Mouse (Mus musculus): ENCODE results near the gene Olfr1246. TPM values are rescaled to one million over a fixed set of nuclear protein-coding genes. Genes with fewer than 3 reads are reported as not detected.
"Not testable (repeated sequence)": the region's sequence is repeated elsewhere in the genome, so short reads cannot be mapped to it uniquely, and the experiment has no call there.

Olfr1246 gene
- 0.12 and 0.35 TPM in 2 replicates for total RNA-seq (2017)

DNA sequence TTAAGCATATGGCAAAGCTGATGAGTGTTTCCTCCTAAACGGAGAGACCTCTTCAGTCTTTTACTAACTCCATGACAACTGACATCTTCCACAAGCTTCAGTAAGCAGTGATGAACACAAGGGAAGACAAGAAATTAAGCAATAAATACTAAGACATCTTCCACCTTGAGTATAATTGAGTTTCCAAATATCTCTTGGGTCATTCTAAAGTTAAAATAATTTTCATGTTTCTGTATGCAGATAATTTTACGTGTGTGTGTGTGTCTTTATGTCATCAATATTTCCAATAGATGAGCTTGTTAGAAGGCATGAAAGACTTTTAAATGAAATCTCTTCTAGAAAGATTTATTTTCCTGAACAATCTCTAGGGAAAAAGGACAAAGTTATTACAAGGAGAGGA lies at the start of gene Olfr1246:
Gene Olfr1246 (minus strand): TSS at position 101 of the 400 bp plus-strand sequence.
- ATAC-seq (ENCODE audit: extremely low read depth, insufficient number of reproducible peaks, low FRiP score, poor library complexity, severe bottlenecking): no peak

GRCm38 (mm10) chr2:89634883-89635282 lies 41.9 kb upstream of the Olfr1246 start, which contains the start of gene Olfr1249:
TSS of gene Olfr1249 (minus strand) at chr2:89634983.
- no peak for ATAC-seq (ENCODE audit: extremely low read depth, insufficient number of reproducible peaks, low FRiP score, poor library complexity, severe bottlenecking)

DNA sequence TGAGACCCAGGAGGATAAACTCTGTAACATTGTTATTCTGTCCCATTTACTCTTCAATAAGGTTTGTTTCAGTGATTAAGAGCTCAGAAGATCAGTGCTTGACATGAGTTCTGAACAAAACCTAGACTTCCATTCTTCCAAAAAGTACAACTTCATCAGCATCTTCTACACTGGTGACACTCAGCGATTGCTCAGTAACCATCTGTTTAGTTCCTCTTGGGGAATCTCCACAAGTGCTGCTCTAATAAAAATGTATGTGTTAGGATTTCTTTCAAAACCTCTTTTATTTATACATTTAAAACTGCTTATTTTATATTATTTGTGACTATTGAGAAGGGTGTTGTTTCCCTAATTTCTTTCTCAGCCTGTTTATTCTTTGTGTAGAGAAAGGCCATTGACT lies 25.2 kb upstream of the Olfr1246 start, which contains the start of gene Olfr1248:
Gene Olfr1248 (minus strand): TSS at position 101 of the 400 bp plus-strand sequence.
- ATAC-seq (ENCODE audit: extremely low read depth, insufficient number of reproducible peaks, low FRiP score, poor library complexity, severe bottlenecking): not testable (repeated sequence)

- no peak for ATAC-seq (ENCODE audit: extremely low read depth, insufficient number of reproducible peaks, low FRiP score, poor library complexity, severe bottlenecking)
Observed at GRCm38 (mm10) chr2:89614030-89614429, 21.1 kb upstream of the Olfr1246 start, which contains the start of gene Olfr1247. TSS of gene Olfr1247 (minus strand) at chr2:89614130.

DNA sequence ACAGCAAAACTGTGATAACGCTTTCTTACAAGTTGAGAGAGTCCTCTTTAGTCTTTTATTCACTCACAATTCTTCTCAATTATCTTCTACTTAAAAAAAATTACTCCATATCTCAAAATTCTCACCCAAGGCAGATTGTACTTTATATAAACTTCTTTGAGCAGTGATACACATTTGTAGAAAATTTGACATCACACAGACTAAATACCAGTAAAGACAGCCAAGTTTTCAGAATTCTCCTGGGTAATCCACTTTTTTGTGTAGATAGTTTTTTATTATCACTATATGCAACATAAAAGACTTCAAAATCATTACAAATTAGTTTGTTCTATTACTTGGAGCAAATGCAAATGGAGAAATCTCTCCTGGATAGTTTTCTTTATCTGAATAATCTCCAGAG lies 14.6 kb downstream of the Olfr1246 start, which contains the start of gene Olfr1245:
Gene Olfr1245 (minus strand): TSS at position 101 of the 400 bp plus-strand sequence.
- no peak for ATAC-seq (ENCODE audit: extremely low read depth, insufficient number of reproducible peaks, low FRiP score, poor library complexity, severe bottlenecking)

DNA sequence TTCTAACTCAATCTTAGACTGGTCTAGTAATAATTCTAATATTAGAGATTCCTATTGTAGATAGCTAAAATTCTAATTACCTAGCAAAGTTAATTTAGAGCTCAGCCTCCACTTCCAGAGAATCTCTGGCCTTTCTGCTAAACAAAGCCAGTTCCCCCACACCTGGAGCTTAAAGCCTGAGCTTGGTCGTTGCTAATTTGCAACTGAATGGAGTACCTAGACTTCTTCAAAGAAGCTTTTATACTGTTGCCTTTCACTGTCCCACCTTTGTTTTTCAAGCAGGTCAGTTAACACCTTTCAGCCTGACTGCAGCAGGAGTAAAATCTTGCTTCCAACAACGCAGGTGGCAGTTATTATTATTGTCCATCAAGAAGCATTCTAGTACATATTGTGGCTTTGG lies 30.3 kb downstream of the Olfr1246 start:
- not testable (repeated sequence) for ATAC-seq (ENCODE audit: extremely low read depth, insufficient number of reproducible peaks, low FRiP score, poor library complexity, severe bottlenecking)

- ATAC-seq (ENCODE audit: extremely low read depth, insufficient number of reproducible peaks, low FRiP score, poor library complexity, severe bottlenecking): no peak
Observed at GRCm38 (mm10) chr2:89544516-89544915, 48.4 kb downstream of the Olfr1246 start.

- no peak for ATAC-seq (ENCODE audit: extremely low read depth, insufficient number of reproducible peaks, low FRiP score, poor library complexity, severe bottlenecking)
Observed at GRCm38 (mm10) chr2:89539923-89540322, 53.0 kb downstream of the Olfr1246 start.

Other genes starting within 250 kb of the Olfr1246 start
- gene Olfr1234, start 228.3 kb downstream of the Olfr1246 start, total RNA-seq (2017): 0.23 TPM in 1 of 2 replicates, not detected in the other
- gene Olfr1238, start 183.5 kb downstream of the Olfr1246 start, total RNA-seq (2017): not detected in 2 replicates
- not detected in 2 replicates for gene Olfr1239, start 172.8 kb downstream of the Olfr1246 start, total RNA-seq (2017)
- not detected in 2 replicates for gene Olfr1240, start 150.2 kb downstream of the Olfr1246 start, total RNA-seq (2017)
- gene Olfr1241, start 106.0 kb downstream of the Olfr1246 start, total RNA-seq (2017): not detected in 2 replicates
- not detected in 2 replicates for gene Olfr1242, start 94.8 kb downstream of the Olfr1246 start, total RNA-seq (2017)
- gene Olfr1243, start 61.7 kb downstream of the Olfr1246 start, total RNA-seq (2017): not detected in 2 replicates
- not detected in 2 replicates for gene Olfr1245, start 14.7 kb downstream of the Olfr1246 start, total RNA-seq (2017)
- 0.12 TPM in 1 of 2 replicates, not detected in the other for gene Olfr1247, start 21.0 kb upstream of the Olfr1246 start, total RNA-seq (2017)
- not detected in 2 replicates for gene Olfr1248, start 25.1 kb upstream of the Olfr1246 start, total RNA-seq (2017)
- gene Olfr1249, start 41.8 kb upstream of the Olfr1246 start, total RNA-seq (2017): not detected in 2 replicates
- gene Olfr1250, start 68.3 kb upstream of the Olfr1246 start, total RNA-seq (2017): 0.35 TPM in 1 of 2 replicates, not detected in the other
- not detected in 2 replicates for gene Olfr1251, start 78.8 kb upstream of the Olfr1246 start, total RNA-seq (2017)
- 0.23 TPM in 1 of 2 replicates, not detected in the other for gene Olfr1252, start 131.9 kb upstream of the Olfr1246 start, total RNA-seq (2017)
- gene Olfr1253, start 163.9 kb upstream of the Olfr1246 start, total RNA-seq (2017): 0.12 TPM in 1 of 2 replicates, not detected in the other
- not detected in 2 replicates for gene Olfr1254, start 200.5 kb upstream of the Olfr1246 start, total RNA-seq (2017)
- gene Olfr1255, start 218.9 kb upstream of the Olfr1246 start, total RNA-seq (2017): not detected in 2 replicates
- gene Olfr1256, start 248.4 kb upstream of the Olfr1246 start, total RNA-seq (2017): not detected in 2 replicates

Measured in neutrophil, adult 5-6 weeks (primary cell).